Mouse (Mus musculus) C2C12 (cell line): Measurements from ENCODE around the gene Usp7.

Experiments used
- CTCF ChIP-seq: IDR thresholded peaks from one replicate; pipeline ENCODE4 v1.5.1; 2011; ENCODE audit not compliant: control insufficient read depth, insufficient read depth, insufficient read length
- MAX ChIP-seq: IDR thresholded peaks from one replicate; pipeline ENCODE4 v1.6.1; 2011; ENCODE audit warnings: mild to moderate bottlenecking, control low read depth
- MYOG ChIP-seq: IDR thresholded peaks from one replicate; pipeline ENCODE4 v1.6.1; 2011; ENCODE audit not compliant: control insufficient read depth, insufficient read length; ENCODE audit errors: extremely low read depth

DNA sequence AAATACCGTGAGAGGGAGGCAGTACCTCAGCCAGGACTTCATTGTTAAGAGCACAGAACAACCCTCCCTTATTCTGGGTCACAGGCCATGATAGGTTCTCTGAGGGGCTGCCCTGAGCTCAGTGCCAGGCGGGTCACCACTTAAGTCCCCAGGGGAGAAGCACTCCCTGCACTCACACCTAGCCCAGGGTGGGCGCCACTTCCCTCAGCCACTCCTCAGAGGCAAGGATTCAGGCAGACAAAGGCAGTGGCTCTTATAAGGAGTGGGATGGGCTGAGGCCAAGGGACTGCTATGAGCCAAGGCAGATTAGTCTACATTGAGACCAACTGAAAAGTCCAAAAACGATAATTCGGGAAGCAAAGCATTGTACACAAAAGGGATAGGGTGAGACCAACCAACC is 126.7 kb downstream of the Usp7 start:
- no peak for TF ChIP-seq CTCF
- TF ChIP-seq MYOG = no peak
- TF ChIP-seq MAX = no peak
